In genomic region chr11:48696352-48696751, GRCm38 (mm10) we compare ENCODE assay signal across 10 mouse cellular contexts.
DNase-seq lines count a peak whose midpoint lies in the region; ATAC-seq and TF ChIP-seq lines count a peak whose summit lies in the region.
"Had no signal": no experiment of that assay in that cellular context is flagged by ENCODE, and none has a peak within 500 bp of the region (broad histone marks: within the 10 kb centered on the region; RNA-seq: fewer than 3 reads in every experiment).

No protein-coding gene starts in this region.

- H3K27ac ChIP-seq in kidney, embryonic 14.5 days (ENCODE audit: low read depth, low read length): no peak overlapping the region
- no peak overlapping the region for H3K27ac ChIP-seq in ES-E14 (ENCODE audit: insufficient read depth, low read depth, low read length, poor library complexity, severe bottlenecking)
- H3K27ac ChIP-seq in forebrain, embryonic 14.5 days (ENCODE audit: low read depth, low read length): no peak overlapping the region
- H3K27ac ChIP-seq: liver, embryonic 13.5 days had no signal

- H3K36me3 ChIP-seq in kidney, embryonic 14.5 days (ENCODE audit: control insufficient read depth, insufficient read depth, low read length): no peaks in the 10 kb centered on the region
- no peaks in the 10 kb centered on the region for H3K36me3 ChIP-seq in ES-E14 (ENCODE audit: control insufficient read depth, insufficient read depth, low read length, poor library complexity, severe bottlenecking)
- H3K36me3 ChIP-seq in forebrain, embryonic 14.5 days (ENCODE audit: control insufficient read depth, insufficient read depth, low read length): no peaks in the 10 kb centered on the region
- H3K36me3 ChIP-seq: liver, embryonic 13.5 days had no signal

- H3K4me2 ChIP-seq in kidney, embryonic 14.5 days (replicated peaks; ENCODE audit: low read depth, low read length): no peak overlapping the region
- no peak overlapping the region for H3K4me2 ChIP-seq in forebrain, embryonic 14.5 days (ENCODE audit: low read length)
- H3K4me2 ChIP-seq: heart, embryonic 11.5 days; liver, embryonic 13.5 days had no signal

- in situ Hi-C loops in ES-E14 (cut with MboI; ENCODE audit: low sequenced_read_pairs in 2 of 2, unreplicated experiment in 2 of 2): no loop called here

- H3K27me3 ChIP-seq in kidney, embryonic 14.5 days (ENCODE audit: control insufficient read depth, insufficient read depth, low read length): 0 out of 2 replicates have a peak, but pooled peaks cover 3% of the 10 kb centered on the region
- H3K27me3 ChIP-seq in forebrain, embryonic 14.5 days (replicated peaks; ENCODE audit: control insufficient read depth, insufficient read depth, low read length): no peaks in the 10 kb centered on the region
- H3K27me3 ChIP-seq: liver, embryonic 13.5 days had no signal

- H3K4me3 ChIP-seq in kidney, embryonic 14.5 days (ENCODE audit: low read length): no peak overlapping the region
- no peak overlapping the region for H3K4me3 ChIP-seq in ES-E14 (ENCODE audit: insufficient read depth in 1 of 2, low read depth in 1 of 2, low read length in 2 of 2, poor library complexity in 1 of 2, severe bottlenecking in 1 of 2)
- H3K4me3 ChIP-seq in forebrain, embryonic 14.5 days (ENCODE audit: low read depth, low read length): no peak overlapping the region
- H3K4me3 ChIP-seq: liver, embryonic 13.5 days had no signal

- no peak overlapping the region for H3K9ac ChIP-seq in kidney, embryonic 14.5 days (ENCODE audit: low read depth, low read length)
- H3K9ac ChIP-seq in ES-E14 (ENCODE audit: insufficient read depth, low read depth, low read length, poor library complexity, severe bottlenecking): no peak overlapping the region
- H3K9ac ChIP-seq in forebrain, embryonic 14.5 days (ENCODE audit: low read length): no peak overlapping the region
- H3K9ac ChIP-seq: liver, embryonic 13.5 days had no signal

- H3K4me1 ChIP-seq in kidney, embryonic 14.5 days (ENCODE audit: control insufficient read depth, insufficient read depth, low read length): no peaks in the 10 kb centered on the region
- no peaks in the 10 kb centered on the region for H3K4me1 ChIP-seq in ES-E14 (ENCODE audit: control insufficient read depth in 2 of 2, insufficient read depth in 2 of 2, low read length in 2 of 2, poor library complexity in 1 of 2)
- H3K4me1 ChIP-seq in forebrain, embryonic 14.5 days (ENCODE audit: control insufficient read depth, insufficient read depth, low read length): no peaks in the 10 kb centered on the region
- H3K4me1 ChIP-seq: liver, embryonic 13.5 days had no signal

- no peak for ATAC-seq in kidney, embryonic 14.5 days (ENCODE audit: low FRiP score, low TSS enrichment)
- no peak for ATAC-seq in forebrain, embryonic 14.5 days

- peak; percentile 9 for DNase-seq in kidney, adult 9 months
- DNase-seq in ES-E14 (ENCODE audit: low read depth, low spot score) (peak; percentile 61), ZHBTc4 (ENCODE audit: low read depth, low spot score) (peak; percentile 61)
- DNase-seq in induced T-regulatory cell, adult 2 months (ENCODE audit: low read depth): peak; percentile 20
- DNase-seq in forebrain, embryonic 14.5 days (ENCODE audit: low spot score): no peak
- no peak for DNase-seq in thymus, postnatal 0 days (ENCODE audit: low spot score)
- no peak for DNase-seq in left cerebral cortex, adult 8-10 months (ENCODE audit: low spot score in 2 of 2)
- DNase-seq: liver, embryonic 13.5 days had no signal

- H3K9me3 ChIP-seq in kidney, embryonic 14.5 days (ENCODE audit: control insufficient read depth, low read length): no peaks in the 10 kb centered on the region; the same call in 1 of the 2 replicates
- H3K9me3 ChIP-seq in ES-E14 (ENCODE audit: control insufficient read depth, insufficient read depth, low read depth, low read length): peaks cover 4% of the 10 kb centered on the region; the same call in 1 of the 2 replicates
- no peaks in the 10 kb centered on the region for H3K9me3 ChIP-seq in forebrain, embryonic 14.5 days (replicated peaks; ENCODE audit: control insufficient read depth, low read length)

- WGBS in kidney, embryonic 14.5 days: 66% methylated on average over 2 of the region's 2 CpGs
- 94% methylated on average over 2 of the region's 2 CpGs for WGBS in forebrain, embryonic 14.5 days

TF ChIP-seq in ES-E14, 5 proteins besides CTCF, POLR2A, EP300 and RAD21:
- TF ChIP-seq ZNF384 (IDR thresholded peaks at IDR 0.05; ENCODE audit: low read depth, low read length) (no peak), HCFC1 (IDR thresholded peaks at IDR 0.05; ENCODE audit: borderline replicate concordance, insufficient read depth, low read length) (no peak), CHD2 (IDR thresholded peaks at IDR 0.05; ENCODE audit: low read depth, low read length) (no peak), ZC3H11A (IDR thresholded peaks at IDR 0.05; ENCODE audit: borderline replicate concordance, low read depth, low read length) (no peak), MAFK (IDR thresholded peaks at IDR 0.05; ENCODE audit: insufficient read depth, low read depth, low read length) (no peak)

Comparison
In these comparisons a context has a peak if more than half of its experiments do, and no peak if none do; other contexts are left out.
1. DNase-seq: peak in kidney, adult 9 months (single experiment), ES-E14 (single experiment), ZHBTc4 (single experiment) and induced T-regulatory cell, adult 2 months (single experiment); none in forebrain, embryonic 14.5 days (single experiment), thymus, postnatal 0 days (single experiment) and left cerebral cortex, adult 8-10 months (0 of 2).